ENCODE assay signal across 22 mouse cellular contexts in the genomic region with DNA sequence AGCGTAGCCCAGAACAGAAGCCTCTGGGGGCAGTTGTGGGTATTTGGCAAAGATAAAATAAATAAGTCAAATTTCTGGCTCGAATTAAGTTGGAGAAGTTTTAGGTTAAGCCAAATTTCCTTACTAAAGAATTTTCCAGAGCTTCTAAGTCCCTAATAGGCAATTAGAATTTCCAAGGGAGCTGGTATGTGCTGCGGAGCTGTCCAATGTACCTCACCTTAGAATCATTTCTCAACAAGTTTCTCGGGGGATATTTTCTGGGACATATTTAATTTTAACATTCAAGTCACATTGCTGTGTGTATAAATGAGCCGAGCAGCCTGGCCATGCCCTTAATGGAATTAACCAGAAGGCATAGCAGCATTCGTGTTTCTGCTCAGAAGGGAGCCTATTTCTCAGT.
A peak's percentile ranks its signal among the peaks of the same experiment; 100 is the strongest.
DNase-seq lines count a peak whose midpoint lies in the region; ATAC-seq and TF ChIP-seq lines count a peak whose summit lies in the region.
"Had no signal": no experiment of that assay in that cellular context is flagged by ENCODE, and none has a peak within 500 bp of the region (broad histone marks: within the 10 kb centered on the region; RNA-seq: fewer than 3 reads in every experiment).

No protein-coding gene starts in this region.

- H3K4me1 ChIP-seq in kidney, postnatal 0 days (replicated peaks; ENCODE audit: insufficient read depth, low read length): no peaks in the 10 kb centered on the region
- 0 out of 2 replicates have a peak, but pooled peaks cover 2% of the 10 kb centered on the region for H3K4me1 ChIP-seq in kidney, embryonic 16.5 days (ENCODE audit: insufficient read depth, low read length)
- H3K4me1 ChIP-seq in midbrain, postnatal 0 days (ENCODE audit: insufficient read depth, low read length): no peaks in the 10 kb centered on the region
- H3K4me1 ChIP-seq in midbrain, embryonic 13.5 days (replicated peaks): no peaks in the 10 kb centered on the region
- H3K4me1 ChIP-seq: embryonic facial prominence, embryonic 12.5 days; heart, embryonic 10.5 days; limb, embryonic 12.5 days; liver, embryonic 13.5 days had no signal

- H3K27me3 ChIP-seq in kidney, postnatal 0 days (ENCODE audit: insufficient read depth, low read length): no peaks in the 10 kb centered on the region
- H3K27me3 ChIP-seq in kidney, embryonic 16.5 days (ENCODE audit: insufficient read depth, low read length): no peaks in the 10 kb centered on the region
- H3K27me3 ChIP-seq in midbrain, postnatal 0 days (ENCODE audit: insufficient read depth, low read length): no peaks in the 10 kb centered on the region
- no peaks in the 10 kb centered on the region for H3K27me3 ChIP-seq in midbrain, embryonic 13.5 days
- H3K27me3 ChIP-seq: embryonic facial prominence, embryonic 12.5 days; hindbrain, embryonic 13.5 days; limb, embryonic 12.5 days; liver, embryonic 13.5 days had no signal

- 58% methylated on average over 6 of the region's 6 CpGs for WGBS in kidney, postnatal 0 days
- WGBS in kidney, embryonic 16.5 days: 55% methylated on average over 6 of the region's 6 CpGs
- WGBS in midbrain, postnatal 0 days: 45% methylated on average over 6 of the region's 6 CpGs
- WGBS in midbrain, embryonic 13.5 days: 58% methylated on average over 6 of the region's 6 CpGs

- no peak overlapping the region for H3K4me2 ChIP-seq in kidney, postnatal 0 days (ENCODE audit: low read length)
- no peak overlapping the region for H3K4me2 ChIP-seq in kidney, embryonic 16.5 days (replicated peaks; ENCODE audit: low read depth, low read length)
- H3K4me2 ChIP-seq in midbrain, postnatal 0 days (ENCODE audit: low read depth, low read length, poor library complexity, severe bottlenecking): no peak overlapping the region
- no peak overlapping the region for H3K4me2 ChIP-seq in midbrain, embryonic 13.5 days (replicated peaks)
- H3K4me2 ChIP-seq: embryonic facial prominence, embryonic 12.5 days; hindbrain, embryonic 13.5 days; limb, embryonic 12.5 days; liver, embryonic 13.5 days had no signal

- no peak overlapping the region for H3K27ac ChIP-seq in kidney, postnatal 0 days
- no peak overlapping the region for H3K27ac ChIP-seq in kidney, embryonic 16.5 days (ENCODE audit: low read length)
- no peak overlapping the region for H3K27ac ChIP-seq in midbrain, postnatal 0 days (ENCODE audit: low read depth, low read length)
- H3K27ac ChIP-seq in midbrain, embryonic 13.5 days: no peak overlapping the region
- H3K27ac ChIP-seq: embryonic facial prominence, embryonic 12.5 days; heart, embryonic 10.5 days; hindbrain, embryonic 13.5 days; limb, embryonic 12.5 days; liver, embryonic 13.5 days had no signal

- no peaks in the 10 kb centered on the region for H3K36me3 ChIP-seq in kidney, postnatal 0 days (ENCODE audit: insufficient read depth, low read length)
- H3K36me3 ChIP-seq in kidney, embryonic 16.5 days (ENCODE audit: insufficient read depth, low read length): no peaks in the 10 kb centered on the region
- H3K36me3 ChIP-seq in midbrain, postnatal 0 days (ENCODE audit: insufficient read depth, low read length): no peaks in the 10 kb centered on the region
- no peaks in the 10 kb centered on the region for H3K36me3 ChIP-seq in midbrain, embryonic 13.5 days
- H3K36me3 ChIP-seq: embryonic facial prominence, embryonic 12.5 days; heart, embryonic 10.5 days; hindbrain, embryonic 13.5 days; limb, embryonic 12.5 days; liver, embryonic 13.5 days had no signal

- H3K4me3 ChIP-seq in kidney, postnatal 0 days (replicated peaks; ENCODE audit: low read depth, low read length): no peak overlapping the region
- H3K4me3 ChIP-seq in kidney, embryonic 16.5 days (ENCODE audit: low read length): no peak overlapping the region
- H3K4me3 ChIP-seq in midbrain, postnatal 0 days (ENCODE audit: low read depth, low read length): no peak overlapping the region
- H3K4me3 ChIP-seq in midbrain, embryonic 13.5 days (replicated peaks): no peak overlapping the region
- H3K4me3 ChIP-seq: embryonic facial prominence, embryonic 12.5 days; heart, embryonic 10.5 days; hindbrain, embryonic 13.5 days; limb, embryonic 12.5 days; liver, embryonic 13.5 days had no signal

- no peaks in the 10 kb centered on the region for H3K9me3 ChIP-seq in kidney, postnatal 0 days (replicated peaks; ENCODE audit: low read length)
- no peaks in the 10 kb centered on the region for H3K9me3 ChIP-seq in kidney, embryonic 16.5 days (ENCODE audit: low read length)
- no peaks in the 10 kb centered on the region for H3K9me3 ChIP-seq in midbrain, postnatal 0 days (ENCODE audit: low read length)
- H3K9me3 ChIP-seq in midbrain, embryonic 13.5 days: no peaks in the 10 kb centered on the region
- H3K9me3 ChIP-seq: embryonic facial prominence, embryonic 12.5 days; heart, embryonic 10.5 days; hindbrain, embryonic 13.5 days; limb, embryonic 12.5 days; liver, embryonic 13.5 days had no signal

- no peak for TF ChIP-seq CTCF in kidney, postnatal 0 days (IDR thresholded peaks at IDR 0.05; ENCODE audit: low read depth)
- TF ChIP-seq CTCF in midbrain, postnatal 0 days (IDR thresholded peaks at IDR 0.05): no peak

- H3K9ac ChIP-seq in kidney, postnatal 0 days (ENCODE audit: low read depth, low read length): no peak overlapping the region
- no peak overlapping the region for H3K9ac ChIP-seq in kidney, embryonic 16.5 days (replicated peaks; ENCODE audit: low read length)
- no peak overlapping the region for H3K9ac ChIP-seq in midbrain, postnatal 0 days (replicated peaks; ENCODE audit: low read length, poor library complexity, severe bottlenecking)
- no peak overlapping the region for H3K9ac ChIP-seq in midbrain, embryonic 13.5 days (replicated peaks)
- H3K9ac ChIP-seq: embryonic facial prominence, embryonic 12.5 days; hindbrain, embryonic 13.5 days; limb, embryonic 12.5 days; liver, embryonic 13.5 days had no signal

- DNase-seq in kidney, postnatal 0 days (ENCODE audit: low spot score): peak; percentile 58
- DNase-seq in midbrain, postnatal 0 days (ENCODE audit: low spot score): peak; percentile 20
- peak; percentile 6 for DNase-seq in embryo, embryonic 9.5 days (ENCODE audit: extremely low spot score)
- DNase-seq in frontal cortex, postnatal 36 days (ENCODE audit: low spot score in 2 of 2): no peak
- no peak for DNase-seq in MN1 (ENCODE audit: low spot score)
- DNase-seq: adrenal gland, adult 8-10 months; cerebellum, adult 9-11 months; kidney, adult 11 months; kidney, postnatal 25 days; layer of hippocampus, adult 9-11 months; liver, embryonic 13.5 days; retina, postnatal 1 day; right cerebral cortex, postnatal 4 days; thymus, adult 2 months had no signal

- ATAC-seq in kidney, postnatal 0 days (replicated peaks; ENCODE audit: low FRiP score, low read depth): no peak
- no peak for ATAC-seq in kidney, embryonic 16.5 days (ENCODE audit: low FRiP score, low TSS enrichment)
- ATAC-seq in midbrain, postnatal 0 days (ENCODE audit: low FRiP score): no peak
- ATAC-seq in midbrain, embryonic 13.5 days: no peak
- no peak for ATAC-seq in inflammation-experienced regulatory T-cells, adult 6 months
- ATAC-seq: forebrain, embryonic 14.5 days had no signal

Comparison
In these comparisons a context has a peak if more than half of its experiments do, and no peak if none do; other contexts are left out.
1. DNase-seq: peak in kidney, postnatal 0 days (single experiment), midbrain, postnatal 0 days (single experiment) and embryo, embryonic 9.5 days (single experiment); none in frontal cortex, postnatal 36 days (0 of 2) and MN1 (single experiment).